Mouse (Mus musculus) gastrocnemius, postnatal 4 days (tissue): ENCODE results near the gene Zfp54. TPM values are rescaled to one million over a fixed set of nuclear protein-coding genes. Genes with fewer than 3 reads are reported as not detected.

Experiments
- total RNA-seq, 2 experiments: library from RNA; stranded (reverse); gene quantifications; 2 replicates each; pipeline ENCODE4 v1.2.3; 2021

Zfp54 gene
- total RNA-seq, 2 experiments from 2014 or later: 0.91 to 1.1 TPM

Other genes with a start within 250 kb of the Zfp54 start
- gene Vmn1r234, start 197.1 kb upstream of the Zfp54 start, total RNA-seq: not detected
- not detected for gene Vmn1r235, start 166.8 kb upstream of the Zfp54 start, total RNA-seq
- not detected for gene Vmn1r236, start 140.3 kb upstream of the Zfp54 start, total RNA-seq
- not detected for gene Vmn1r237, start 111.4 kb upstream of the Zfp54 start, total RNA-seq
- 1 to 10 TPM in 1 of 2 experiments, under 1 TPM in 1; 0.88 to 1.1 TPM for gene Zfp677, start 39.5 kb upstream of the Zfp54 start, total RNA-seq
- gene Zfp51, start 27.1 kb downstream of the Zfp54 start, total RNA-seq: 1 to 10 TPM; 4.9 to 5.6 TPM
- 1 to 10 TPM; 2.9 to 3.4 TPM for gene Zfp53, start 65.8 kb downstream of the Zfp54 start, total RNA-seq
- 1 to 10 TPM; 4.6 to 4.9 TPM for gene Zfp52, start 112.3 kb downstream of the Zfp54 start, total RNA-seq
- 10 to 100 TPM; 10.1 to 10.4 TPM for gene Zfp948, start 143.8 kb downstream of the Zfp54 start, total RNA-seq
- 1 to 10 TPM; 3.2 to 4.4 TPM for gene Zfp983, start 227.4 kb downstream of the Zfp54 start, total RNA-seq